Mouse (Mus musculus): ENCODE data around the gene Pofut1.

DNA sequence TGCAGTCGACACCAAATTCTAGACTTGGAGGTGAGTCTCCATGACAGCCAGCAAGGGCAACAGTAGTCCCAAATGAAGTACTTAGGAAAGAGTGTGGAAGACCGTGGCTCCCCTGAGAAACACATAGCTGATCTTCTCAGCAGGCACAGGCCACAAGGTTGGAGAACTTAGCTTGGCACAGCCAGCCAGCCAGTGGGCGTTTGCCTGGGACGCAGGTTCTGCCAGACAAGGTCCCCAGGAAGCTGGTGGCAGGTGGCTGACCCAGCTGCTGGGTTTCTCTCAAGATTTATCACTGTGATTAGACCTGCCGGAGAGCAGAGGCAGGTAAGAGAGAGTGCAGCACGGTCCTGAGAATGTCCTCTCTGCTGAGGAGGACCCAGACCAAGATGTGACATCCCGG lies 67.3 kb downstream of the Pofut1 start:
- TF ChIP-seq CTCF (IDR thresholded peaks at IDR 0.05; ENCODE audit: borderline replicate concordance, insufficient read depth, low read length) (no peak), POLR2A (IDR thresholded peaks at IDR 0.05; ENCODE audit: low read depth, low read length) (no peak)
